ENCODE assay signal across 8 mouse cellular contexts in the genomic region with DNA sequence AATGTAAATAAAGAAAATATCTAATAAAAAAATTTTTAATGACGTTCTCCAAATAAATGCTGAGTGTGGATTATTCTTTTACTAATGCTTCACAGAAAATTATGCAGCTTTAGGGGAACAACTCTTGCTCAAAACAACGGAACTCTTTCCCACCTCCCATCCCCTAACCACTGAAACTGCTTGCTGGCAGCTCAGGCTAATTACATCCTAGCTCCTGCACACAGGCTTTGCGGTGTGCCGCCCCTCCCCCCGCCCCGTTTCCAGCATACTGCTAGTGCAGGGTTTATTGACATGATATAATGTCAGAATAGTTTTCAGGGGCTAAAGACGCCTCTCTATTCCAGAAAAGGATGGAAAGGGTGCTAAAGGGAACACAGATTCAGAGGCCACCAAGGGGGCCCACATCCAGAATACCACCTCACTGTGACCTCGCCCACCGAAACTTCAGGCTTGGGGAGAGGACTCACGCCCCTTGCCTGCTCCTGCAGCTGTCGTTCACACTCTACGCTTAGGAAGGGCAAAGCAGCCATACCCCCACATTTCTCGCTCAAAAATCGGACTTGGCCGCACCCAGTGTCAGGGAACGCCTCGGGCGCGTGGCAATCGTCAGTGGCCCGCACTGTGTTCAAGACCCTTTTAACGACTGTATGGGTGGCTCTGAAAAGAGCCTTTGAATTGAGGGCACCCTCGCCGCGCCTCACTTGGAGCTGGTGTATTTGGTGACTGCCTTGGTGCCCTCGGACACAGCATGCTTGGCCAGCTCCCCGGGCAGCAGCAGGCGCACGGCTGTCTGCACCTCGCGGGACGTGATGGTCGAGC. TPM values are rescaled to one million over a fixed set of nuclear protein-coding genes. Genes with fewer than 3 reads are reported as not detected.
DNase-seq lines count a peak whose midpoint lies in the region; ATAC-seq lines count a peak whose summit lies in the region.

No protein-coding gene starts in this region.

- WGBS in forebrain, embryonic 10.5 days, result under 1% methylated on average over 33 of the region's 33 CpGs
- 2% methylated on average over 33 of the region's 33 CpGs for WGBS in limb, embryonic 11.5 days

- peaks cover 66% of the 10 kb centered on the region for H3K4me1 ChIP-seq in forebrain, embryonic 10.5 days
- H3K4me1 ChIP-seq in limb, embryonic 11.5 days (ENCODE audit: control insufficient read depth, insufficient read depth, low read length), result peaks cover 18% of the 10 kb centered on the region; the same call in 1 of the 2 replicates

- peak overlapping the region; percentile 89 for H3K4me2 ChIP-seq in limb, embryonic 11.5 days (ENCODE audit: low read depth, severe bottlenecking)

- peak overlapping the region; percentile 96 for H3K27ac ChIP-seq in forebrain, embryonic 10.5 days
- H3K27ac ChIP-seq in limb, embryonic 11.5 days (replicated peaks; ENCODE audit: low read depth, low read length), result peak overlapping the region; percentile 55; the same call in 1 of the 2 replicates

- H3K4me3 ChIP-seq in forebrain, embryonic 10.5 days, result peak overlapping the region; percentile 83
- H3K4me3 ChIP-seq in limb, embryonic 11.5 days (ENCODE audit: low read depth, low read length), result peak overlapping the region; percentile 82

- no peaks in the 10 kb centered on the region for H3K9me3 ChIP-seq in forebrain, embryonic 10.5 days
- H3K9me3 ChIP-seq in limb, embryonic 11.5 days (ENCODE audit: control insufficient read depth, low read length), result no peaks in the 10 kb centered on the region

- H3K9ac ChIP-seq in limb, embryonic 11.5 days (ENCODE audit: low read length), result peak overlapping the region; percentile 59

- ATAC-seq in limb, embryonic 11.5 days (ENCODE audit: insufficient number of reproducible peaks, low FRiP score, low TSS enrichment, low read depth), result no peak
- ATAC-seq in monocyte, adult 5-6 weeks (replicated peaks; ENCODE audit: insufficient number of reproducible peaks, low FRiP score, low TSS enrichment, poor library complexity, severe bottlenecking), result no peak; the same call in 1 of the 2 replicates

- peak; percentile 52 for DNase-seq in layer of hippocampus, adult 9-11 months
- DNase-seq in layer of hippocampus, adult 9-10 months (ENCODE audit: low spot score), result no peak
- DNase-seq in R1 (ENCODE audit: low read depth, low spot score), result peak; percentile 33
- peak; percentile 62 for DNase-seq in forebrain, embryonic 10.5 days (ENCODE audit: extremely low spot score, low spot score)
- peak; percentile 57 for DNase-seq in limb, embryonic 11.5 days (ENCODE audit: low spot score)
- DNase-seq in neural tube, embryonic 10.5 days (ENCODE audit: extremely low spot score, low spot score), result peak; percentile 74
- no peak for DNase-seq in urinary bladder, postnatal 4 days (ENCODE audit: low spot score in 2 of 2)

- peaks cover 13% of the 10 kb centered on the region for H3K36me3 ChIP-seq in forebrain, embryonic 10.5 days (replicated peaks)
- H3K36me3 ChIP-seq in limb, embryonic 11.5 days (ENCODE audit: control insufficient read depth, insufficient read depth, low read length), result no peaks in the 10 kb centered on the region; the same call in 1 of the 2 replicates

- H3K27me3 ChIP-seq in forebrain, embryonic 10.5 days (ENCODE audit: poor library complexity, severe bottlenecking), result peaks cover 51% of the 10 kb centered on the region
- H3K27me3 ChIP-seq in limb, embryonic 11.5 days (ENCODE audit: control insufficient read depth, insufficient read depth, low read length), result peaks cover 18% of the 10 kb centered on the region

RNA-seq across cellular contexts. Expression of a gene that starts 0.9 kb away (rescaled TPM):
- polyA plus RNA-seq in forebrain, embryonic 10.5 days (2016; fragmentation: Nextera tagmentation; extraction: Ambion mirVana), result 15.1 and 19.4 TPM in 2 replicates
- polyA plus RNA-seq in limb, embryonic 11.5 days (2014; fragmentation: Nextera tagmentation; extraction: Ambion mirVana), result 17.9 and 19.2 TPM in 2 replicates
- 35.6 to 52.4 TPM (median 42.1 TPM) in 3 replicates for total RNA-seq in monocyte, adult 5-6 weeks (2017)

RNA-seq across cellular contexts. Expression of a gene that starts 0.9 kb away (rescaled TPM):
- 0.19 and 0.31 TPM in 2 replicates for polyA plus RNA-seq in forebrain, embryonic 10.5 days (2016; fragmentation: Nextera tagmentation; extraction: Ambion mirVana)
- 0.25 and 0.27 TPM in 2 replicates for polyA plus RNA-seq in limb, embryonic 11.5 days (2014; fragmentation: Nextera tagmentation; extraction: Ambion mirVana)
- 0.29 TPM in 1 of 3 replicates, not detected in the others for total RNA-seq in monocyte, adult 5-6 weeks (2017)

RNA-seq across cellular contexts. Expression of a gene that starts 4.8 kb away (rescaled TPM):
- polyA plus RNA-seq in forebrain, embryonic 10.5 days (2016; fragmentation: Nextera tagmentation; extraction: Ambion mirVana), result 22.7 and 36.5 TPM in 2 replicates
- polyA plus RNA-seq in limb, embryonic 11.5 days (2014; fragmentation: Nextera tagmentation; extraction: Ambion mirVana), result 8.8 and 11.1 TPM in 2 replicates
- 1.7 TPM in 2 of 3 replicates, not detected in the other for total RNA-seq in monocyte, adult 5-6 weeks (2017)

RNA-seq across cellular contexts. Expression of a gene that starts 14.8 kb away (rescaled TPM):
- 265 and 273 TPM in 2 replicates for polyA plus RNA-seq in forebrain, embryonic 10.5 days (2016; fragmentation: Nextera tagmentation; extraction: Ambion mirVana)
- polyA plus RNA-seq in limb, embryonic 11.5 days (2014; fragmentation: Nextera tagmentation; extraction: Ambion mirVana), result 269 and 275 TPM in 2 replicates
- 42.2 to 79.7 TPM (median 47.8 TPM) in 3 replicates for total RNA-seq in monocyte, adult 5-6 weeks (2017)

RNA-seq across cellular contexts. Expression of a gene that starts 24.3 kb away (rescaled TPM):
- polyA plus RNA-seq in forebrain, embryonic 10.5 days (2016; fragmentation: Nextera tagmentation; extraction: Ambion mirVana), result 18.5 and 19.6 TPM in 2 replicates
- polyA plus RNA-seq in limb, embryonic 11.5 days (2014; fragmentation: Nextera tagmentation; extraction: Ambion mirVana), result 19.0 and 20.5 TPM in 2 replicates
- total RNA-seq in monocyte, adult 5-6 weeks (2017), result 32.0 to 47.3 TPM (median 32.7 TPM) in 3 replicates

Comparison
In these comparisons a context has a peak if more than half of its experiments do, and no peak if none do; other contexts are left out.
1. DNase-seq: peak in layer of hippocampus, adult 9-11 months (single experiment), R1 (single experiment), forebrain, embryonic 10.5 days (single experiment), limb, embryonic 11.5 days (single experiment) and neural tube, embryonic 10.5 days (single experiment); none in layer of hippocampus, adult 9-10 months (single experiment) and urinary bladder, postnatal 4 days (0 of 2).